Mouse (Mus musculus) midbrain, embryonic 14.5 days (tissue): ENCODE measurements around the gene Stxbp5l. TPM values are rescaled to one million over a fixed set of nuclear protein-coding genes. Genes with fewer than 3 reads are reported as not detected.
"Not testable (repeated sequence)": the region's sequence is repeated elsewhere in the genome, so short reads cannot be mapped to it uniquely, and the experiment has no call there.

Source experiments
- ATAC-seq: fragments of 200-750 bp; cut with Nextera tagmentation; 2 replicates; pipeline ENCODE4 v1.8.0; 2017; ENCODE audit warnings: moderate number of reproducible peaks, moderate library complexity; ENCODE audit not compliant: low FRiP score, low TSS enrichment
- DNase-seq: peaks from one replicate; pipeline ENCODE4 v3.0.0-alpha.2; 2015
- H3K27ac ChIP-seq: fragments of 300-500 bp; sonication (generic); replicated peaks from 2 replicates; pipeline ENCODE4 v1.5.1; 2014; ENCODE audit warnings: mild to moderate bottlenecking, low read depth, low read length, moderate library complexity
- H3K27me3 ChIP-seq: fragments of 300-500 bp; sonication (generic); 2 replicates; pipeline ENCODE4 v1.6.1; 2014; ENCODE audit warnings: low read length, control low read depth, mixed read lengths; ENCODE audit not compliant: control insufficient read depth, insufficient read depth
- H3K36me3 ChIP-seq: fragments of 300-500 bp; sonication (generic); 2 replicates; pipeline ENCODE4 v1.6.1; 2014; ENCODE audit warnings: low read length, control low read depth; ENCODE audit not compliant: control insufficient read depth, insufficient read depth
- H3K4me1 ChIP-seq: fragments of 300-500 bp; sonication (generic); 2 replicates; pipeline ENCODE4 v1.6.1; 2014; ENCODE audit warnings: mild to moderate bottlenecking, antibody characterized with exemption, low read length, control low read depth; ENCODE audit not compliant: control insufficient read depth, insufficient read depth
- H3K4me2 ChIP-seq: fragments of 300-500 bp; sonication (generic); 2 replicates; pipeline ENCODE4 v1.6.1; 2014; ENCODE audit warnings: mild to moderate bottlenecking, low read length, moderate library complexity
- H3K4me3 ChIP-seq: fragments of 300-500 bp; sonication (generic); replicated peaks from 2 replicates; pipeline ENCODE4 v1.5.1; 2014; ENCODE audit warnings: low read depth, low read length
- H3K9ac ChIP-seq: fragments of 300-500 bp; sonication (generic); replicated peaks from 2 replicates; pipeline ENCODE4 v1.6.1; 2014; ENCODE audit warnings: mild to moderate bottlenecking, low read length, moderate library complexity
- H3K9me3 ChIP-seq: fragments of 300-500 bp; sonication (generic); 2 replicates; pipeline ENCODE4 v1.6.1; 2016; ENCODE audit warnings: low read length, control low read depth, mixed read lengths; ENCODE audit not compliant: control insufficient read depth
- WGBS: fragments of 180-500 bp; shearing (Covaris S2); extraction: QIAGEN DNeasy Blood & Tissue Kit; methylation state at CpG from one replicate; pipeline ENCODE4 v1.1.7; 2014; 5-methylcytosine and 5-hydroxymethylcytosine counted together
- polyA plus RNA-seq: library from polyadenylated mRNA; unstranded; fragments of >200 nt; fragmentation: Nextera tagmentation; extraction: Ambion mirVana; gene quantifications from 2 replicates; pipeline ENCODE4 v1.2.1, GENCODE M21; 2014

Gene Stxbp5l
- polyA plus RNA-seq, 1 experiment from 2014 or later: 16.7 TPM

GRCm38 (mm10) chr16:37208783-37209182 is 176.0 kb downstream of the Stxbp5l start:
- no peaks in the 10 kb centered on the region for H3K9me3 ChIP-seq
- H3K27me3 ChIP-seq: no peaks in the 10 kb centered on the region
- H3K9ac ChIP-seq: no peak overlapping the region
- H3K27ac ChIP-seq: no peak overlapping the region
- H3K4me3 ChIP-seq: no peak overlapping the region
- no peaks in the 10 kb centered on the region for H3K4me1 ChIP-seq
- ATAC-seq: no peak
- H3K36me3 ChIP-seq: no peaks in the 10 kb centered on the region
- no peak overlapping the region for H3K4me2 ChIP-seq
- no peak for DNase-seq

DNA sequence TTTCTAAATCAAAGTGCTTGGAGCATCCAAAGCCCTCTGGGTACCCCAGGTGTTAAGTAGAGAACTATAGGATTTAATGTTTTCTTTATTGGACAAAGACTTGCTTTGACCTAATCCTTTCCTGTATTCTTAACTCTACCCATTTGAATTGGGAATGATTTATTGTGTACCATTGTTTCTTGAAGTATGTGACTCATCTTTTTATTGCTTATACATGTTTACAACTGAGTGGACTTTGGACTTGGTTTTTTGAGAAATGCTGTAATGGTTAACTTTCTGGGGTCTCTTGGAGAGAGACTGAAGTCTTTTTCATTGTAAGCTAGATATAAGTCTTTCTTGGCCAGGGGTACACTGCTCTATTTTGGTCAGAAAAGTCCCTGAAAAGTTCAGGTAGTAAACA is 190.6 kb downstream of the Stxbp5l start:
- ATAC-seq: no peak
- Histone ChIP-seq H3K9me3 (no peaks in the 10 kb centered on the region), H3K9ac (no peak overlapping the region), H3K4me3 (no peak overlapping the region), H3K4me2 (no peak overlapping the region), H3K27ac (no peak overlapping the region), H3K36me3 (no peaks in the 10 kb centered on the region), H3K27me3 (no peaks in the 10 kb centered on the region), H3K4me1 (no peaks in the 10 kb centered on the region)
- no peak for DNase-seq

- not testable (repeated sequence) for H3K4me3 ChIP-seq, DNase-seq, ATAC-seq, H3K9me3 ChIP-seq, H3K27me3 ChIP-seq, H3K36me3 ChIP-seq, H3K4me2 ChIP-seq, H3K4me1 ChIP-seq, H3K9ac ChIP-seq, H3K27ac ChIP-seq
- 88% methylated on average over 1 of the region's 1 CpGs for WGBS
These were observed 259.6 kb downstream of the Stxbp5l start for GRCm38 (mm10) chr16:37125190-37125589.

DNA sequence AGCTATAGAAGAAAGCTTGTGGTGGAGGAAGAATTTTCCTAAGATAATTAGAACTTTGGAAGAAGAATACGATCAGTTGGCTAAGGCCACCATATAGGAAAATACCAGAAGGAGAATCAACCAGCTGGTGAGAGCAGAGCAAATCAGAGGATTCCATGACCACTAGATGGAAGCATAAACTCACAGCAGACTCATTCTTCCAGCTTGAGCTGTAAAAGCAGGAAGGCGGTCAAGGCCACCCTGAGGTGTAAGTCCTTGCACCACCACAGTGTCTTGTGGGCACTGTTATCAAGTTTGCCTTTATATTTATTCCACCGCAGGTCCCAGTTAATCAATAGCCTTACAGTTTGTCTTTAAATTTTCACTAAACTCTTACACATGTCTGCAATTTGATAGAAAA is 275.5 kb downstream of the Stxbp5l start:
- no peak overlapping the region for H3K4me2 ChIP-seq
- no peaks in the 10 kb centered on the region for H3K4me1 ChIP-seq
- no peaks in the 10 kb centered on the region for H3K36me3 ChIP-seq
- H3K9ac ChIP-seq: no peak overlapping the region
- WGBS: 32% methylated on average over 3 of the region's 3 CpGs
- no peaks in the 10 kb centered on the region for H3K27me3 ChIP-seq
- H3K9me3 ChIP-seq: no peaks in the 10 kb centered on the region
- peak; percentile 89 for DNase-seq
- peak; percentile 75 for ATAC-seq
- no peak overlapping the region for H3K4me3 ChIP-seq
- H3K27ac ChIP-seq: no peak overlapping the region

DNA sequence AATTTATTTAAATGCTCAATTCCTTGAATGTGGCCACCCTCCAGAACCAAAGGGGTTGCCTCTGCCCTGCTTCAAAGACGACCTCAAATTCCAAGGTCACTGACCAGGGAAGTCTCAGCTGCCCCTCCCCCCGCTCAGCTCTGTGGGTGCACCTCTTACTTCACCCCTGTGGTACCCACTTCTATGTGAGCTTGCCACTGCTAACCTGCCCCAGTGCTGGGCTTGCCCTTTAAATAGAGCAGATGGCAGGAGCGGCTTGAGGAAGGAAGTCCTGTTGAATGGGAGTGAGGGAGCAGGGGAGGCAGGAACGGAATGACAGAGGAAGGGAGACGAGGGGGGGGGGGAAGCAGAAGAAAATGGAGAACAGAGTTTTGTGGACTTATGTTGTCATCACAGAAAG is 276.0 kb downstream of the Stxbp5l start:
- Histone ChIP-seq H3K27ac (no peak overlapping the region), H3K36me3 (no peaks in the 10 kb centered on the region), H3K4me2 (no peak overlapping the region), H3K9ac (no peak overlapping the region), H3K4me1 (no peaks in the 10 kb centered on the region), H3K27me3 (no peaks in the 10 kb centered on the region), H3K9me3 (no peaks in the 10 kb centered on the region), H3K4me3 (no peak overlapping the region)
- no peak for DNase-seq
- 38% methylated on average over 5 of the region's 5 CpGs for WGBS
- ATAC-seq: no peak

- Histone ChIP-seq H3K9me3 (no peaks in the 10 kb centered on the region; the same call in 1 of the 2 replicates), H3K36me3 (0 out of 2 replicates have a peak, but pooled peaks cover 4% of the 10 kb centered on the region), H3K27ac (no peak overlapping the region), H3K27me3 (no peaks in the 10 kb centered on the region), H3K9ac (no peak overlapping the region), H3K4me1 (no peaks in the 10 kb centered on the region), H3K4me3 (no peak overlapping the region), H3K4me2 (no peak overlapping the region)
- ATAC-seq (no peak), DNase-seq (peak; percentile 9)
- WGBS: 83% methylated on average over 4 of the region's 4 CpGs
These were observed 290.5 kb downstream of the Stxbp5l start for GRCm38 (mm10) chr16:37094169-37094833.

- WGBS: 78% methylated on average over 1 of the region's 1 CpGs
- Histone ChIP-seq H3K4me3 (no peak overlapping the region), H3K4me2 (no peak overlapping the region), H3K4me1 (no peaks in the 10 kb centered on the region), H3K27me3 (no peaks in the 10 kb centered on the region), H3K27ac (no peak overlapping the region), H3K36me3 (0 out of 2 replicates have a peak, but pooled peaks cover 4% of the 10 kb centered on the region), H3K9ac (no peak overlapping the region), H3K9me3 (no peaks in the 10 kb centered on the region)
- DNase-seq (no peak), ATAC-seq (no peak)
These were observed 295.1 kb downstream of the Stxbp5l start for GRCm38 (mm10) chr16:37089648-37090047.

DNA sequence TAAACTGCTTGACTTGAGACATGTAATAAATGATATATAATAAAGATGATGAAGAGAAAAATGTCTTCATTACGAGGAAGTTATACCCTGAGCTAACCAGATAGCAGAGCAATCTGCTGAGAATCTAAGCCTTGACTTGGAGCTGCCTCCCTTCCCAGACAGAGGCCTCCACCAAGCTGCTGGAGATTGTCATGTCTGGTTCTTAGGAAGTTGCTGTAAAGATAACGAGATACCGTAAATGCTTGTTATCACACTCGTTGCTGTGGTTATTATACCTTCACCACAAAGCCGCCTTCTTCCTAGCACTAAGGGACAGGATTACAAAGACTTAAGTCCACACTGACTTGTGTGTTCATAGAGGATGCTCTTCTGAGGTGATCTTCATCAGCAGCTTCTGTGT is 312.4 kb downstream of the Stxbp5l start:
- no peak for DNase-seq
- Histone ChIP-seq H3K36me3 (peaks cover 3% of the 10 kb centered on the region; the same call in 1 of the 2 replicates), H3K27me3 (no peaks in the 10 kb centered on the region), H3K9ac (no peak overlapping the region), H3K4me3 (no peak overlapping the region), H3K9me3 (no peaks in the 10 kb centered on the region), H3K4me1 (no peaks in the 10 kb centered on the region), H3K4me2 (no peak overlapping the region), H3K27ac (no peak overlapping the region)
- WGBS: 94% methylated on average over 5 of the region's 5 CpGs
- no peak for ATAC-seq
